18 mouse cellular contexts compared by ENCODE assay signal in the genomic region with DNA sequence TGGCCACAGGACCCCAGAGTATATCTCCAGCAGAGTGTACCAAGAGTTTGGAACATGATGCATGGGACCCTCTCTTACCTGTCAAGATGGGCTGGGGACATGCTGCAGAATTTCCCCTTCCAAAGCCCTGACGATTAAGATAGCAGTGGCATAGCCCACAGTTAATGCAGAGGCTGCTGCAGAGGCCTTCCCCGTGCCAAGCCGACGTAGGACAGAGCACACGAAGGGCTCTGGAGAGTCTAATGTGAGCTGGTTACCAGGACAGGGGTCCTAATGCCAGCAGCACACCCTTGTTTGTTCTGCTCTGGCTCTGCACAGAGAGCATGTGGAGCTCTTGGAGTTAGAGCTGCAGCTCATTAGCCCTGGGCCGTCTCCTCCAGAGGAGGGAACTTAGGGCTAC. TPM values are rescaled to one million over a fixed set of nuclear protein-coding genes. Genes with fewer than 3 reads are reported as not detected.
DNase-seq lines count a peak whose midpoint lies in the region; ATAC-seq and TF ChIP-seq lines count a peak whose summit lies in the region.
"Had no signal": no experiment of that assay in that cellular context is flagged by ENCODE, and none has a peak within 500 bp of the region (broad histone marks: within the 10 kb centered on the region; RNA-seq: fewer than 3 reads in every experiment).

No protein-coding gene starts in this region.

- H3K9ac ChIP-seq in forebrain, embryonic 14.5 days (ENCODE audit: low read length): no peak overlapping the region
- no peak overlapping the region for H3K9ac ChIP-seq in hindbrain, embryonic 15.5 days
- no peak overlapping the region for H3K9ac ChIP-seq in midbrain, embryonic 16.5 days (ENCODE audit: low read depth, low read length)

- no peak overlapping the region for H3K4me3 ChIP-seq in forebrain, embryonic 14.5 days (ENCODE audit: low read depth, low read length)
- no peak overlapping the region for H3K4me3 ChIP-seq in hindbrain, embryonic 15.5 days
- H3K4me3 ChIP-seq in midbrain, embryonic 16.5 days (ENCODE audit: low read depth, low read length): no peak overlapping the region

- no peaks in the 10 kb centered on the region for H3K27me3 ChIP-seq in forebrain, embryonic 14.5 days (replicated peaks; ENCODE audit: control insufficient read depth, insufficient read depth, low read length)
- no peaks in the 10 kb centered on the region; the same call in 1 of the 2 replicates for H3K27me3 ChIP-seq in hindbrain, embryonic 15.5 days
- H3K27me3 ChIP-seq in midbrain, embryonic 16.5 days (ENCODE audit: control insufficient read depth, insufficient read depth, low read depth, low read length): peaks cover 9% of the 10 kb centered on the region; the same call in 1 of the 2 replicates

- H3K27ac ChIP-seq in forebrain, embryonic 14.5 days (ENCODE audit: low read depth, low read length): 0 out of 2 replicates have a peak overlapping the region, but pooled peaks have one; percentile 21
- peak overlapping the region; percentile 83 for H3K27ac ChIP-seq in hindbrain, embryonic 15.5 days (replicated peaks)
- H3K27ac ChIP-seq in midbrain, embryonic 16.5 days (ENCODE audit: low read length): peak overlapping the region; percentile 59
- H3K27ac ChIP-seq: kidney, postnatal 0 days had no signal

- no peak for ATAC-seq in forebrain, embryonic 14.5 days
- ATAC-seq in hindbrain, embryonic 15.5 days (ENCODE audit: low FRiP score, low read depth): peak; percentile 10; the same call in 1 of the 2 replicates
- 0 out of 2 replicates have a peak, but pooled peaks have one; percentile 0 for ATAC-seq in midbrain, embryonic 16.5 days
- no peak for ATAC-seq in megakaryocyte progenitor cell, adult 5-6 weeks (replicated peaks; ENCODE audit: poor library complexity)
- ATAC-seq: activated CD4-positive, CD25-positive, alpha-beta regulatory T cell, adult 4 months had no signal

- TF ChIP-seq CTCF in brain, embryonic 14.5 days (IDR thresholded peaks at IDR 0.05; ENCODE audit: borderline replicate concordance, extremely low read depth, insufficient read depth, insufficient read length): no peak

- peak overlapping the region; percentile 65 for H3K4me2 ChIP-seq in forebrain, embryonic 14.5 days (ENCODE audit: low read length)
- H3K4me2 ChIP-seq in hindbrain, embryonic 15.5 days: peak overlapping the region; percentile 61
- H3K4me2 ChIP-seq in midbrain, embryonic 16.5 days (ENCODE audit: low read length): peak overlapping the region; percentile 16; the same call in 1 of the 2 replicates

- H3K9me3 ChIP-seq in forebrain, embryonic 14.5 days (replicated peaks; ENCODE audit: control insufficient read depth, low read length): no peaks in the 10 kb centered on the region
- no peaks in the 10 kb centered on the region for H3K9me3 ChIP-seq in hindbrain, embryonic 15.5 days
- H3K9me3 ChIP-seq in midbrain, embryonic 16.5 days (replicated peaks; ENCODE audit: control insufficient read depth, low read length, poor library complexity, severe bottlenecking): no peaks in the 10 kb centered on the region

- DNase-seq in brain, embryonic 14.5 days (ENCODE audit: low read depth): peak; percentile 42
- no peak for DNase-seq in forebrain, embryonic 14.5 days (ENCODE audit: low spot score)
- no peak for DNase-seq in layer of hippocampus, adult 9-10 months (ENCODE audit: low spot score)
- no peak for DNase-seq in cerebellum, adult 11-12 months
- DNase-seq: gastrocnemius, postnatal 10 days; layer of hippocampus, adult 9-11 months; right cerebral cortex, postnatal 25 days had no signal

- H3K4me1 ChIP-seq in forebrain, embryonic 14.5 days (ENCODE audit: control insufficient read depth, insufficient read depth, low read length): peaks cover 30% of the 10 kb centered on the region
- peaks cover 44% of the 10 kb centered on the region for H3K4me1 ChIP-seq in hindbrain, embryonic 15.5 days (replicated peaks)
- H3K4me1 ChIP-seq in midbrain, embryonic 16.5 days (ENCODE audit: control insufficient read depth, insufficient read depth, low read length): peaks cover 24% of the 10 kb centered on the region

- 45% methylated on average over 6 of the region's 6 CpGs for WGBS in forebrain, embryonic 14.5 days
- 30% methylated on average over 6 of the region's 6 CpGs for WGBS in hindbrain, embryonic 15.5 days
- 43% methylated on average over 6 of the region's 6 CpGs for WGBS in midbrain, embryonic 16.5 days

- no peak for TF ChIP-seq POLR2A in brain, embryonic 14.5 days (IDR thresholded peaks at IDR 0.05; ENCODE audit: borderline replicate concordance, extremely low read depth, insufficient read depth, insufficient read length, poor library complexity, severe bottlenecking)

- no peaks in the 10 kb centered on the region for H3K36me3 ChIP-seq in forebrain, embryonic 14.5 days (ENCODE audit: control insufficient read depth, insufficient read depth, low read length)
- no peaks in the 10 kb centered on the region for H3K36me3 ChIP-seq in hindbrain, embryonic 15.5 days
- H3K36me3 ChIP-seq in midbrain, embryonic 16.5 days (ENCODE audit: control insufficient read depth, insufficient read depth, low read length): no peaks in the 10 kb centered on the region

RNA-seq across cellular contexts. Expression of a gene that starts 2.5 kb away (rescaled TPM):
- polyA plus RNA-seq in brain, embryonic 14.5 days (2012; rRNA removed): 12.3 and 16.0 TPM in 2 replicates
- polyA plus RNA-seq in forebrain, embryonic 14.5 days (2014; fragmentation: Nextera tagmentation; extraction: Ambion mirVana): 5.2 and 5.5 TPM in 2 replicates
- polyA plus RNA-seq in hindbrain, embryonic 15.5 days (2015; fragmentation: Nextera tagmentation; extraction: Ambion mirVana): 7.2 and 11.3 TPM in 2 replicates
- 5.3 and 7.7 TPM in 2 replicates for polyA plus RNA-seq in midbrain, embryonic 16.5 days (2015; fragmentation: Nextera tagmentation; extraction: Ambion mirVana)
- not detected in 2 replicates for total RNA-seq in megakaryocyte progenitor cell, adult 5-6 weeks (2015)
- not detected in 2 replicates for total RNA-seq in megakaryocyte progenitor cell, adult 5-6 weeks (2017)
- total RNA-seq: adrenal gland, postnatal 36 days; gastrocnemius, postnatal 10 days; heart, adult 8-10 months; heart, postnatal 10 days had no signal
- polyA plus RNA-seq: activated CD4-positive, CD25-positive, alpha-beta regulatory T cell, adult 4 months; intestine, embryonic 14.5 days; kidney, postnatal 0 days; liver, embryonic 16.5 days; thymus, postnatal 0 days had no signal

RNA-seq across cellular contexts. Expression of a gene that starts 42.5 kb away (rescaled TPM):
- polyA plus RNA-seq in brain, embryonic 14.5 days (2012; rRNA removed): 1.2 and 1.3 TPM in 2 replicates
- 0.69 and 1.0 TPM in 2 replicates for polyA plus RNA-seq in forebrain, embryonic 14.5 days (2014; fragmentation: Nextera tagmentation; extraction: Ambion mirVana)
- 1.0 and 1.2 TPM in 2 replicates for polyA plus RNA-seq in hindbrain, embryonic 15.5 days (2015; fragmentation: Nextera tagmentation; extraction: Ambion mirVana)
- 0.80 and 0.82 TPM in 2 replicates for polyA plus RNA-seq in midbrain, embryonic 16.5 days (2015; fragmentation: Nextera tagmentation; extraction: Ambion mirVana)
- total RNA-seq in megakaryocyte progenitor cell, adult 5-6 weeks (2015): 0.10 TPM in 1 of 2 replicates, not detected in the other
- not detected in 2 replicates for total RNA-seq in megakaryocyte progenitor cell, adult 5-6 weeks (2017)

Comparison
In these comparisons a context has a peak if more than half of its experiments do, and no peak if none do; other contexts are left out.
1. ATAC-seq: peak in hindbrain, embryonic 15.5 days (single experiment) and midbrain, embryonic 16.5 days (single experiment); none in forebrain, embryonic 14.5 days (single experiment) and megakaryocyte progenitor cell, adult 5-6 weeks (single experiment).
2. H3K27ac ChIP-seq: peak in every context shown above with its lines; median percentile 83 in hindbrain, embryonic 15.5 days; 59 in midbrain, embryonic 16.5 days; 21 in forebrain, embryonic 14.5 days.
3. Peak in every context shown above with its lines, with median percentiles within 50 percentile points of each other: H3K4me2 ChIP-seq.